Mouse (Mus musculus): ENCODE data around the gene Gm43518. TPM values are rescaled to one million over a fixed set of nuclear protein-coding genes. Genes with fewer than 3 reads are reported as not detected.

Gene Gm43518
- polyA plus RNA-seq, 1 experiment, result 0.41 TPM

DNA sequence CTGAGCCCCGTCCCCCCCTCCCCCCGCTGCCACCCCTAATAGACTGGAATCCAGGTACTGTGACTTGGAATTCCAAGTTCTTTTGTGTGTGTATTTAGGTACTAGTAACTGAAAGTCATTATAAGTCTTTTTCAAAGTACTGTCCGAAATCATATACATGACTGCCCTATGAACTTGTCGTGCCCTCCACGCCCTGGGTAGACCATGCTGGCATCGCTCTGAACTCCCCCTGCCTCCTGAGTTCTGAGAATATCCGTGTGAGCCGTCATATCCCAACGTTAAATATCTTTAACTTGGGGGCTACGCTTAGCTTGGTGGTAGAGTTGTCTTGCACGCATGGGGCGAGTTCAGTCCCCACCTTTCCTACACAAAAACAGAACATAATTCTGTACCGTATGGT is 3.9 kb downstream of the Gm43518 start:
- H3K4me1 ChIP-seq (ENCODE audit: control insufficient read depth, insufficient read depth, insufficient read length), result peaks cover 2% of the 10 kb centered on the region; the same call in 1 of the 2 replicates
- TF ChIP-seq CTCF (IDR thresholded peaks at IDR 0.05; ENCODE audit: extremely low read depth, insufficient read depth, insufficient read length, insufficient replicate concordance) (no peak), POLR2A (IDR thresholded peaks at IDR 0.05; ENCODE audit: low read depth, low read length) (no peak)
- peaks cover 7% of the 10 kb centered on the region for H3K36me3 ChIP-seq (ENCODE audit: control insufficient read depth, insufficient read depth, low read length)
- peak overlapping the region; percentile 71; the same call in 1 of the 2 replicates for H3K4me3 ChIP-seq (ENCODE audit: extremely low read depth, insufficient read depth, insufficient read length)
- DNase-seq (ENCODE audit: low read depth in 1 of 2, low spot score in 2 of 2), result no peak
- no peak overlapping the region for H3K27ac ChIP-seq (ENCODE audit: insufficient read depth, low read length)
- no peaks in the 10 kb centered on the region for H3K27me3 ChIP-seq (ENCODE audit: control insufficient read depth, insufficient read depth, low read length)
- WGBS, result 39% methylated on average over 13 of the region's 13 CpGs

DNA sequence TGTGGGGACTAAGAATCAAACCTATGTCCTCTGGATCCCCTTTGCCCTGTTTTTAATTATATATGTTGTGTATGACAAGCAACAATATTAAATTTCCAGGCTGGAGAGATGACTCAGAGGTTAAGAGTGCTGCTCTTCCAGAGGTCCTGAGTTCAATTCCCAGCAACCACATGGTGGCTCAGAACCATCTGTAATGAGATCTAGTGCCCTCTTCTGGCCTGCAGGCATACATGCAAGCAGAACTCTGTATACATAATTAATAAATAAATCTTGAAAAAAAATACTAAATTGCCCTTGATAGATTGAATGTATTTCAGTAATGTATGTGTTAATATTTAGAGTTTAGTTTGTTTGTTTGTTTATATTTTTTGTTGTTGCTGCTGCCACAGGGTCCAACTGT is 5.7 kb downstream of the Gm43518 start:
- peaks cover 4% of the 10 kb centered on the region; the same call in 1 of the 2 replicates for H3K4me1 ChIP-seq (ENCODE audit: control insufficient read depth, insufficient read depth, insufficient read length)
- no peaks in the 10 kb centered on the region for H3K27me3 ChIP-seq (ENCODE audit: control insufficient read depth, insufficient read depth, low read length)
- no peak for TF ChIP-seq CTCF (IDR thresholded peaks at IDR 0.05; ENCODE audit: extremely low read depth, insufficient read depth, insufficient read length, insufficient replicate concordance)
- TF ChIP-seq POLR2A (IDR thresholded peaks at IDR 0.05; ENCODE audit: low read depth, low read length), result no peak
- no peak for DNase-seq (ENCODE audit: low read depth in 1 of 2, low spot score in 2 of 2)
- H3K36me3 ChIP-seq (ENCODE audit: control insufficient read depth, insufficient read depth, low read length), result no peaks in the 10 kb centered on the region; the same call in 1 of the 2 replicates
- H3K4me3 ChIP-seq (ENCODE audit: extremely low read depth, insufficient read depth, insufficient read length), result no peak overlapping the region
- H3K27ac ChIP-seq (ENCODE audit: insufficient read depth, low read length), result no peak overlapping the region

DNA sequence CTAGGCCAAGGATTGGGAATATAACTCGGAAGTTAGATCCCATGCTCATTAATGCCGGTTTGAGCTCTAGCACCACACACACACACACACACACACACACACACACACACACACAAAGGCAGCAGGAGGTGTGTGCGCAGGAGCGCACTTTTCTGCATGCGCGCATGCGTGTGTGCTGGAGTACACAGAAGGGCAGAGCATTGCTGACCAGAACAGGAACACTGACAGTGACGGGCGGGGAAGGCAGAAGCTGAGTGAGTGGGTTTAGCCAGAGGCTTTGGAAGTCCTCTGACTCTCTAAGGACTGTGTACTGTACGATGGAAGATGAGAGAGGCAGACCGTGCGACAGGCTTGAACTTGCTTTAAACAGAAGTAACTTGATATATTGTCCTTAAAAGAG is 6.3 kb downstream of the Gm43518 start:
- Histone ChIP-seq H3K27me3 (ENCODE audit: control insufficient read depth, insufficient read depth, low read length) (no peaks in the 10 kb centered on the region), H3K27ac (ENCODE audit: insufficient read depth, low read length) (no peak overlapping the region), H3K36me3 (ENCODE audit: control insufficient read depth, insufficient read depth, low read length) (no peaks in the 10 kb centered on the region), H3K4me3 (ENCODE audit: extremely low read depth, insufficient read depth, insufficient read length) (no peak overlapping the region), H3K4me1 (ENCODE audit: control insufficient read depth, insufficient read depth, insufficient read length) (peaks cover 7% of the 10 kb centered on the region; the same call in 1 of the 2 replicates)
- no peak for TF ChIP-seq POLR2A (IDR thresholded peaks at IDR 0.05; ENCODE audit: low read depth, low read length)
- no peak for TF ChIP-seq CTCF (IDR thresholded peaks at IDR 0.05; ENCODE audit: extremely low read depth, insufficient read depth, insufficient read length, insufficient replicate concordance)
- 94% methylated on average over 12 of the region's 12 CpGs for WGBS
- DNase-seq (ENCODE audit: low read depth in 1 of 2, low spot score in 2 of 2), result no peak

DNA sequence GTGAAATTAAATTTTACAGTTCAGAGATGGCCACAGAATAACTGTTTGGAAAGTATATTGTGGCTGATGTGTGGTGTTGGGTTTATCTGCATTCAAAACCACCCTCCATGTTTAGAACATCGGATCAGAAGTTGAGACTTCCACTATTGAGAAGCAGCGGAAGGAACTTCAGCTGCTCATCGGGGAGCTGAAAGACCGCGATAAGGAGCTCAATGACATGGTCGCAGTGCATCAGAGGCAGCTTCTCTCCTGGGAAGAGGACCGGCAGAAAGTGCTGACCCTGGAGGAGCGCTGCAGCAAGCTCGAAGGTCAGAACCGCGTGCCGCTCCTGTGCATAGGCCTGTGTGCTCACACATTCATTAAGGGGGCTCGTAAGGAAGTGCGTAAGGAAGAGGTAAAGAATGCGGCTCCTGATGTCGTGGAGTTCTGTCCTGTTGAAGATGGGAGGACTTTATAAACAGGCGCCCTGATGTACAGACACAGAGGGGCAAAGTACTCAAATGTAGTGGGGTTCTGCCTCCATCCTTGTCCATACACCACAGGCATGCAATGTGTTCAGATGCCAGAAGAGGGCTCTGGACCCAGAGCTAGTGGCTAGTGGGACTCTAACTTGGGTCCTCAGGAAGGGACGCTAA is 6.9 kb downstream of the Gm43518 start:
- H3K4me3 ChIP-seq (ENCODE audit: extremely low read depth, insufficient read depth, insufficient read length), result no peak overlapping the region
- H3K4me1 ChIP-seq (ENCODE audit: control insufficient read depth, insufficient read depth, insufficient read length), result peaks cover 7% of the 10 kb centered on the region; the same call in 1 of the 2 replicates
- no peak for DNase-seq (ENCODE audit: low read depth in 1 of 2, low spot score in 2 of 2)
- no peak for TF ChIP-seq POLR2A (IDR thresholded peaks at IDR 0.05; ENCODE audit: low read depth, low read length)
- no peak for TF ChIP-seq CTCF (IDR thresholded peaks at IDR 0.05; ENCODE audit: extremely low read depth, insufficient read depth, insufficient read length, insufficient replicate concordance)
- H3K36me3 ChIP-seq (ENCODE audit: control insufficient read depth, insufficient read depth, low read length), result no peaks in the 10 kb centered on the region
- no peaks in the 10 kb centered on the region for H3K27me3 ChIP-seq (ENCODE audit: control insufficient read depth, insufficient read depth, low read length)
- no peak overlapping the region for H3K27ac ChIP-seq (ENCODE audit: insufficient read depth, low read length)
- WGBS, result 70% methylated on average over 18 of the region's 18 CpGs

GRCm38 (mm10) chr5:123935931-123936330 is 8.7 kb downstream of the Gm43518 start:
- H3K36me3 ChIP-seq (ENCODE audit: control insufficient read depth, insufficient read depth, low read length), result no peaks in the 10 kb centered on the region
- no peak for DNase-seq (ENCODE audit: low read depth in 1 of 2, low spot score in 2 of 2)
- no peaks in the 10 kb centered on the region for H3K27me3 ChIP-seq (ENCODE audit: control insufficient read depth, insufficient read depth, low read length)
- whole genome bisulfite sequencing, result 95% methylated on average over 5 of the region's 5 CpGs
- no peak for TF ChIP-seq CTCF (IDR thresholded peaks at IDR 0.05; ENCODE audit: extremely low read depth, insufficient read depth, insufficient read length, insufficient replicate concordance)
- no peak for TF ChIP-seq POLR2A (IDR thresholded peaks at IDR 0.05; ENCODE audit: low read depth, low read length)
- no peak overlapping the region for H3K4me3 ChIP-seq (ENCODE audit: extremely low read depth, insufficient read depth, insufficient read length)
- H3K4me1 ChIP-seq (ENCODE audit: control insufficient read depth, insufficient read depth, insufficient read length), result peaks cover 7% of the 10 kb centered on the region; the same call in 1 of the 2 replicates
- no peak overlapping the region for H3K27ac ChIP-seq (ENCODE audit: insufficient read depth, low read length)

- H3K27me3 ChIP-seq (ENCODE audit: control insufficient read depth, insufficient read depth, low read length), result no peaks in the 10 kb centered on the region
- H3K36me3 ChIP-seq (ENCODE audit: control insufficient read depth, insufficient read depth, low read length), result no peaks in the 10 kb centered on the region
- no peak overlapping the region for H3K4me3 ChIP-seq (ENCODE audit: extremely low read depth, insufficient read depth, insufficient read length)
- no peak for DNase-seq (ENCODE audit: low read depth in 1 of 2, low spot score in 2 of 2)
- TF ChIP-seq CTCF (IDR thresholded peaks at IDR 0.05; ENCODE audit: extremely low read depth, insufficient read depth, insufficient read length, insufficient replicate concordance) (no peak), POLR2A (IDR thresholded peaks at IDR 0.05; ENCODE audit: low read depth, low read length) (no peak)
- H3K4me1 ChIP-seq (ENCODE audit: control insufficient read depth, insufficient read depth, insufficient read length), result peaks cover 5% of the 10 kb centered on the region; the same call in 1 of the 2 replicates
- WGBS, result 16% methylated on average over 5 of the region's 5 CpGs
- H3K27ac ChIP-seq (ENCODE audit: insufficient read depth, low read length), result no peak overlapping the region
Measured at GRCm38 (mm10) chr5:123938479-123938878, 11.3 kb downstream of the Gm43518 start.

DNA sequence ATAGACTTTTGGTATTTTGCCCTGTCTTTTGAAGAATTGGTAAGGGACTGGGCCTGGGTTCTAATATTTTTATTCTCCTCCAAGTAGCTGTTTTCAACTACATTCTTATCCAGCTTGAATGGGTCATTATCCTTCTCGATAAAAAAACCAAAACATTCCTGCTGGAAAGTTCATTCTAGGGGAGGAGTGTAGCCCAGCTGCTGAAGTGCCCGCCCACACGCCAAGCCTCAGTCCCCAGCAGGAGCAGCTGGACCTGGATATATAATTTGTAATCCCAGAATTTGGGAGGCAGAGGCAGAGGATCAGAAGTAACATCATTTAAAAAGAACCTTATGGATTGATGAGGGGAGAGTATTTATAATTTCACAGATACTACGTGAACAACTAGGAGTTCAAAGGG is 19.3 kb downstream of the Gm43518 start:
- no peaks in the 10 kb centered on the region for H3K36me3 ChIP-seq (ENCODE audit: control insufficient read depth, insufficient read depth, low read length)
- H3K4me3 ChIP-seq (ENCODE audit: extremely low read depth, insufficient read depth, insufficient read length), result no peak overlapping the region
- DNase-seq (ENCODE audit: low read depth in 1 of 2, low spot score in 2 of 2), result no peak
- H3K27ac ChIP-seq (ENCODE audit: insufficient read depth, low read length), result no peak overlapping the region
- H3K4me1 ChIP-seq (ENCODE audit: control insufficient read depth, insufficient read depth, insufficient read length), result no peaks in the 10 kb centered on the region
- 82% methylated on average over 4 of the region's 4 CpGs for WGBS
- H3K27me3 ChIP-seq (ENCODE audit: control insufficient read depth, insufficient read depth, low read length), result no peaks in the 10 kb centered on the region
- no peak for TF ChIP-seq POLR2A (IDR thresholded peaks at IDR 0.05; ENCODE audit: low read depth, low read length)
- TF ChIP-seq CTCF (IDR thresholded peaks at IDR 0.05; ENCODE audit: extremely low read depth, insufficient read depth, insufficient read length, insufficient replicate concordance), result no peak

Data from spleen, adult 2 months (tissue).